In the genomic region with DNA sequence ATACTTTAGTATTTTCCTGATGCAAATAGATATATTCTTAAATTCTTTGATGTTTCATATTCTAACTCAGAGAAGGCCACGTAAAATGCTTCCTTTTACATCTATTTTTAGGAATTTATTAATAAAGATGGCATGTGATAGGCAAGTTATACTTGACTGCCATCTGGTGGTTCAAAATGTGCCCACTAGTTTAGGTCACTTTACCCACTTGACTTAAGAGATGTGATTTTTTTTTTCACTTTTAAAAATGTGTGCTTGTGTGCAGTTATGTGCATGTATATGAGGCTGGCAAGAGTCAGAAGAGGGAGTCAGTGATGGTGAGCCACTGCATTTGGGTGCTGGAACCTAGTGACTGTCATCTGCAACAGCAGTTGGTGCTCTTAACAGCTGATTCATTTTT, we compare ENCODE assay signal across 10 mouse cellular contexts.
DNase-seq lines count a peak whose midpoint lies in the region; ATAC-seq and TF ChIP-seq lines count a peak whose summit lies in the region.
"Had no signal": no experiment of that assay in that cellular context is flagged by ENCODE, and none has a peak within 500 bp of the region (broad histone marks: within the 10 kb centered on the region; RNA-seq: fewer than 3 reads in every experiment).

No protein-coding gene starts in this region.

- H3K9ac ChIP-seq in heart, adult 2 months (ENCODE audit: low read depth, low read length), result no peak overlapping the region
- no peak overlapping the region for H3K9ac ChIP-seq in heart, embryonic 12.5 days
- H3K9ac ChIP-seq in neural tube, embryonic 15.5 days (replicated peaks), result no peak overlapping the region
- H3K9ac ChIP-seq: hindbrain, embryonic 15.5 days had no signal

- no peaks in the 10 kb centered on the region for H3K9me3 ChIP-seq in heart, embryonic 12.5 days (replicated peaks)
- H3K9me3 ChIP-seq in neural tube, embryonic 15.5 days (replicated peaks), result no peaks in the 10 kb centered on the region
- H3K9me3 ChIP-seq: hindbrain, embryonic 15.5 days had no signal

- TF ChIP-seq EP300 in heart, adult 2 months (IDR thresholded peaks at IDR 0.05; ENCODE audit: insufficient read depth, low read depth, low read length), result no peak

- no peaks in the 10 kb centered on the region for H3K27me3 ChIP-seq in heart, adult 2 months (ENCODE audit: control insufficient read depth, insufficient read depth, low read length)
- H3K27me3 ChIP-seq in heart, embryonic 12.5 days (replicated peaks), result no peaks in the 10 kb centered on the region
- no peaks in the 10 kb centered on the region for H3K27me3 ChIP-seq in neural tube, embryonic 15.5 days (replicated peaks)
- H3K27me3 ChIP-seq: hindbrain, embryonic 15.5 days had no signal

- no peaks in the 10 kb centered on the region for H3K79me2 ChIP-seq in heart, adult 2 months (replicated peaks; ENCODE audit: control insufficient read depth, insufficient read depth, low read length)

- H3K4me1 ChIP-seq in heart, adult 2 months (ENCODE audit: control insufficient read depth, insufficient read depth, low read length), result no peaks in the 10 kb centered on the region
- H3K4me1 ChIP-seq in heart, embryonic 12.5 days (replicated peaks), result no peaks in the 10 kb centered on the region
- no peaks in the 10 kb centered on the region for H3K4me1 ChIP-seq in neural tube, embryonic 15.5 days
- H3K4me1 ChIP-seq: hindbrain, embryonic 15.5 days had no signal

- no peak overlapping the region for H3K27ac ChIP-seq in heart, adult 2 months
- no peak overlapping the region for H3K27ac ChIP-seq in heart, embryonic 12.5 days (ENCODE audit: poor library complexity, severe bottlenecking)
- H3K27ac ChIP-seq in neural tube, embryonic 15.5 days (replicated peaks), result no peak overlapping the region
- H3K27ac ChIP-seq: hindbrain, embryonic 15.5 days had no signal

- no peak for DNase-seq in heart, adult 2 months
- peak; percentile 17 for DNase-seq in lung, postnatal 10 days
- no peak for DNase-seq in lung, postnatal 4 days
- DNase-seq in embryo, embryonic 10.5 days (ENCODE audit: low spot score), result peak; percentile 50
- peak; percentile 11 for DNase-seq in retina, postnatal 7 days (ENCODE audit: low read depth, low spot score)
- DNase-seq: right cerebral cortex, postnatal 25 days; thymus, postnatal 36 days had no signal

- H3K36me3 ChIP-seq in heart, adult 2 months (ENCODE audit: control insufficient read depth, insufficient read depth, low read length), result no peaks in the 10 kb centered on the region
- H3K36me3 ChIP-seq in heart, embryonic 12.5 days, result no peaks in the 10 kb centered on the region
- no peaks in the 10 kb centered on the region for H3K36me3 ChIP-seq in neural tube, embryonic 15.5 days
- H3K36me3 ChIP-seq: hindbrain, embryonic 15.5 days had no signal

- 8% methylated on average over 1 of the region's 1 CpGs for WGBS in heart, adult 2 months
- 21% methylated on average over 1 of the region's 1 CpGs for WGBS in heart, embryonic 12.5 days
- 40% methylated on average over 1 of the region's 1 CpGs for WGBS in neural tube, embryonic 15.5 days

- no peak overlapping the region for H3K4me3 ChIP-seq in heart, adult 2 months
- no peak overlapping the region for H3K4me3 ChIP-seq in heart, embryonic 12.5 days
- H3K4me3 ChIP-seq in neural tube, embryonic 15.5 days (replicated peaks), result no peak overlapping the region
- H3K4me3 ChIP-seq: hindbrain, embryonic 15.5 days had no signal

- no peak for ATAC-seq in heart, embryonic 12.5 days (ENCODE audit: insufficient number of reproducible peaks, low FRiP score)
- no peak for ATAC-seq in neural tube, embryonic 15.5 days (ENCODE audit: low FRiP score)

- intact Hi-C loops in heart, adult 2 months (cut with DNase I), result no loop called here

- TF ChIP-seq CTCF in heart, adult 2 months (IDR thresholded peaks at IDR 0.05), result peak; percentile 63

- no peak overlapping the region for H3K4me2 ChIP-seq in heart, embryonic 12.5 days
- H3K4me2 ChIP-seq in neural tube, embryonic 15.5 days, result no peak overlapping the region
- H3K4me2 ChIP-seq: hindbrain, embryonic 15.5 days had no signal

- TF ChIP-seq POLR2A in heart, adult 2 months (IDR thresholded peaks at IDR 0.05; ENCODE audit: insufficient read depth, low read depth, low read length), result no peak

Comparison
In these comparisons a context has a peak if more than half of its experiments do, and no peak if none do; other contexts are left out.
1. DNase-seq: peak in lung, postnatal 10 days (single experiment), embryo, embryonic 10.5 days (single experiment) and retina, postnatal 7 days (single experiment); none in heart, adult 2 months (0 of 2) and lung, postnatal 4 days (0 of 2).